Mouse (Mus musculus): ENCODE data around the gene Grxcr1.

Grxcr1 gene

GRCm38 (mm10) chr5:68031744-68032143 is at the start of gene Grxcr1:
Grxcr1 (plus strand) TSS chr5:68031835.
- DNase-seq (ENCODE audit: low spot score) = no peak

GRCm38 (mm10) chr5:67981946-67982526 is 49.6 kb upstream of the Grxcr1 start:
- peak; percentile 22 for DNase-seq (ENCODE audit: low spot score)

- no peak for DNase-seq (ENCODE audit: low spot score)
Observed at GRCm38 (mm10) chr5:67990426-67990825, 41.2 kb upstream of the Grxcr1 start.

GRCm38 (mm10) chr5:68002611-68003010 is 29.0 kb upstream of the Grxcr1 start:
- no peak for DNase-seq (ENCODE audit: low spot score)

- peak; percentile 31 for DNase-seq (ENCODE audit: low spot score)
Observed at GRCm38 (mm10) chr5:68003904-68004303, 27.7 kb upstream of the Grxcr1 start.

- no peak for DNase-seq (ENCODE audit: low spot score)
Observed at GRCm38 (mm10) chr5:68004419-68004818, 27.2 kb upstream of the Grxcr1 start.

- no peak for DNase-seq (ENCODE audit: low spot score)
Observed at GRCm38 (mm10) chr5:68007074-68007473, 24.6 kb upstream of the Grxcr1 start.

DNA sequence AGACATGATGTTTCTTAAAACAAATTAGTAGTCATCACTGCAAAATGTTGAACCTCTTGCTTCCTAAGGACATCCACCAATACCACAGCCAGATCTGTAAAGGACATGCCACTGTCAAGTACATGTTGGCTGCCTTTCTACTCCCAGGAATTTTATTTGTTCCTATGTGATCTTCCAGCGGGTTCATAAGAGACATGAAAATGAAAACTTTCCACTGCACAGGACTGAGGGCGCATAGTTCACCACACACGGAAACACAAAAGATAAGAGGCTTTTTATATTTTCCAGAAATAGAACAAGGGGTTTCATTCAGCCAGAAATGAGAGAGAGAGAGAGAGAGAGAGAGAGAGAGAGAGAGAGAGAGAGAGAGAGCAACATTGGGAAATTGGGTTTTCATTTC is 20.1 kb upstream of the Grxcr1 start:
- DNase-seq (ENCODE audit: low spot score) = no peak

- peak; percentile 85 for DNase-seq (ENCODE audit: low spot score)
Observed at GRCm38 (mm10) chr5:68012618-68013017, 19.0 kb upstream of the Grxcr1 start.

DNA sequence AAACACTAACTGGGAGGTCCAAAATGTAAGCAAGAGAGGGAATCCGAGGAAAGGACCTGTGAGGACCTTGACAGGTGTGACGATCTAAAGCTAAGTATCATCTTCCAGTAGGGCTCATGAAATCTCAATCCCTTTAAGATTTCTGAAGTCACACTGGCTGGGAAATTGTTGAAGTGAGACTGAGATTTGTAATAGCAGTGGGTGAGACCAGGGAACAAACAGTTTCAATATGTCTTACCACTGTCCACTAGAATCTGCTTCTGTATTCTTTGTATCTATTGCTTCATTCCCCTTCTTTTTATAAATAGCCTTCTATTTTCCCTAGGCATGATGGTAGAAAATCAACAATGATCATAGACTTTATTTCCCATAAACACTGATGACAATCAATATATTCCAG is 10.8 kb upstream of the Grxcr1 start:
- DNase-seq (ENCODE audit: low spot score) = no peak

DNA sequence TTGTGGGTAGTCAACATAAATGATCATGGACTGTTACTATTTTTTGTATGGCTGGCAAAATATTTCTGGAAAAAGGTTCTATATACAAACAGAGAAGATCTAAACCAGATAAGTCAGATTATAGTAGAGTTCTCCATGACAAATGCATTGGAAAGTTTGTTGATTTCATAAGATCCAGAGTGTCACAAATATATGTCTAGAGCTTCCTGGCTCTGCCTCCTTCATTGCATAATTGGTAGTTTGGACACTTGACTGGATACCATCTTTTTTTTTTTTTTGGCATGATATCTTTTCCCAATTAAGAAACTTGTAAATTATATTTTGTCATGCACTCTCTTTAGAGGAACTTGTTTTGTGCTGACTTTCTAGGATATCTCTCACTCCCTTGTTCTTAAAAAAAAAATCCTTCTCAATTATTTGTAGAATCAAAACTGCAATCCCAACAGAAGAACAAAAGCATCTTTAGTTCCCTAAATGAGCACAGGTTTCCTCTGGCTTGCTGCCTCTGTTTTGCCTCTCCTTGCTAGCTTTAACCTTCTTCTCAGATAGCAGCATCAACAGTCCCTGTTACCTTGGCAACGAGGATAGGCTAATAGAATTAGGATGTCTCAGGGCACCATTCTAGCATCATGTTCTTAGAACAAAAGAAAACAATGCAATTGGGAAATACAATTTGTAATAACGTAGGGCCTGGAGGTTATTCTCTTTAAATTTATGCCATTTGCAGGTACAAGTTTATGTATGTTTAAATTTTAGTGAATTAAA is 4.8 kb upstream of the Grxcr1 start:
- peak; percentile 47 for DNase-seq (ENCODE audit: low spot score)

DNA sequence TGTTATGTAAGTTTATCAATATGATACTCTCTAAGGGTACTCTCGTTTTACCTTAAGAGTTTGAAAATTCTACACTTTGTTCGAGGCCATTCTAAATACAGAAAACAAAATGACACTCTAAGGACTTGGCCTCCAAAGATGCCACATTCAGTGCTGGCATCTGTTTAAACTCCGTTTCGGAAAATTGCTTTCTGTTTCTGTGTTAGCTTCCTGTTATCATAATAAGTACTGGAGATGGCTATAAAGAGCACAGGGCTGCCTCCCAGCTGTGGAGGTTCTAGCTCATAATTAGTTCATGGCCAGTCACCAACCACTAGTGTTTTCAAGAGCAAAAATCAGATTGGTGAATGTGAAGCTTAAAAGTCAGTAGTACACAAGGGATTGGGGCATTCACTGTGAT is 4.2 kb upstream of the Grxcr1 start:
- DNase-seq (ENCODE audit: low spot score) = no peak

- DNase-seq (ENCODE audit: low spot score) = no peak
Observed at GRCm38 (mm10) chr5:68033345-68033744, 1.7 kb downstream of the Grxcr1 start.

- no peak for DNase-seq (ENCODE audit: low spot score)
Observed at GRCm38 (mm10) chr5:68039077-68039476, 7.4 kb downstream of the Grxcr1 start.

- DNase-seq (ENCODE audit: low spot score) = no peak
Observed at GRCm38 (mm10) chr5:68043339-68043738, 11.7 kb downstream of the Grxcr1 start.

DNA sequence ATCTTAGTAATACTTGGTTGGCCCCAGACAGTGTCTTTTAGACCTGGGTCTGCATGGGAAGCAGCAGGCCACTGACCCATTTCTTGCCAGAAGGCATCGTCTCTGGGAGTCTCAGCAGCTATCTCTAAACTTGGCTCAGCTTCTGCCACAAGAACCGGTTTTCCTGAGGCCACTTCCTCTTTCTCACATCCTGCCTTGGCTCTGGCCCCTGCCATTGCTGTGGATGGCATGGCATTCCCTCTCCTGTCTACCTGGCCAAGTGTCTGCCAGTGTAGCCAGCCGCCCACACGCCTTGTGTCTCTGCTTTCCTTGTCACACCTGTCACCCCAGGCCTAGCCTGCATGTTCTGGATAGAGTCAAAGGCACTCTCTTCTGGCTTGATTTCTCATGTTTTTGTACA is 17.1 kb downstream of the Grxcr1 start:
- no peak for DNase-seq (ENCODE audit: low spot score)

GRCm38 (mm10) chr5:68049536-68049935 is 17.9 kb downstream of the Grxcr1 start:
- DNase-seq (ENCODE audit: low spot score) = no peak

DNA sequence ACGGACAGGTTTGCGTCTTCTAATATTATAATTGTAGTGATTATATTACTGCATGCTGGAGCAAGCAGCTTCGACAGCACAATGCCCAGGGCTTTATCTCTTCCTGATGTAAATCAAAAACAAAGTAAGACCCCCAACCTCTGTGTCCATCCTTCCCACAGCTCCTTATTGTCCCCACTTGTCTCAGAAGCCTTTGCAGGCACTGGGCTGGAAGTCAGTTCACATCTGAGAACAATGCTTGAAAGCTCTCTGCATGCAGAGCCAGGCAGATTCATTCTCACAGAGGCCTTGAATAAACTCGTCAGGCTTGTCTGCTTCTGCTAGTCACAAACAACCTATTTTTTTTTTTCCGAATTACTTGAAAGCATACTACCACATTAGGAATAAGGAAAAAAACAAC is 19.5 kb downstream of the Grxcr1 start:
- DNase-seq (ENCODE audit: low spot score) = peak; percentile 55

- DNase-seq (ENCODE audit: low spot score) = no peak
Observed at GRCm38 (mm10) chr5:68057574-68057973, 25.9 kb downstream of the Grxcr1 start.

DNA sequence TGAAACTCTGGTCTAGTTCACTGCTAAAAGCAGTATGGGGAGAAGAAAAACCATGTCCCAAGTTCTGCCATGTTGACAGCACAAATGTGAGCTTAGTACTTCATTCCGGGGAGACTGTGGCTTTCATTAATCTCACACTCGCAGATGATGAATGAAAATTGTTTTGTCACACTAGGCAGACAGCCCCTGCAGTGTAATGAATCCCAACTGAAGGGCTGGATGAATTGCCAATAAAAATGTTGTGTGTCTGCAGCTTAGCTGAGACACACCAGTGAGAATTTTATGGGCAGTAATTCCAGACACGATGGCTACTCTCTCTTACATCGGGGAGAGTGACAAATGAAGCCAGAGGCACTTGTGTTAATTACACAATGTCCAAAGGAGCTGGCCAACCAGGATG is 37.1 kb downstream of the Grxcr1 start:
- DNase-seq (ENCODE audit: low spot score) = no peak

- no peak for DNase-seq (ENCODE audit: low spot score)
Observed at GRCm38 (mm10) chr5:68070308-68070707, 38.7 kb downstream of the Grxcr1 start.

DNA sequence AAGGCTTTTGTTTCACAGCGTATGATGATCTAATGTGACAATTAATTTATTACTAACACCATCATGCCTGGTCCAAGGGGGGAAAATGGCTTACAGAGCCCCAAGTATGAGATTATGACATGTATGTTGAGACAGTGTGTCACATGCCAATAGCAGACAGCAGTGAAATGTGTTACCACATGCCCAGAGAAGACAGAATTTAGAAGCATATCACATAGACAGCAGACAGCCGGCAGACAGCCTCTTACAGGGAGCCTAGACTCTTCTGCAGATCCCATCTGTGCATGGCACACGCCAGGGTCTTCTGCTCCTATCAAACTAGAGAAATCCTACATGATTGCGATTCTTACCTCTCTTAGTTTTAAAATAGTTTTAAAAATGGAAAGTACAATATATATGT is 40.2 kb downstream of the Grxcr1 start:
- no peak for DNase-seq (ENCODE audit: low spot score)

DNA sequence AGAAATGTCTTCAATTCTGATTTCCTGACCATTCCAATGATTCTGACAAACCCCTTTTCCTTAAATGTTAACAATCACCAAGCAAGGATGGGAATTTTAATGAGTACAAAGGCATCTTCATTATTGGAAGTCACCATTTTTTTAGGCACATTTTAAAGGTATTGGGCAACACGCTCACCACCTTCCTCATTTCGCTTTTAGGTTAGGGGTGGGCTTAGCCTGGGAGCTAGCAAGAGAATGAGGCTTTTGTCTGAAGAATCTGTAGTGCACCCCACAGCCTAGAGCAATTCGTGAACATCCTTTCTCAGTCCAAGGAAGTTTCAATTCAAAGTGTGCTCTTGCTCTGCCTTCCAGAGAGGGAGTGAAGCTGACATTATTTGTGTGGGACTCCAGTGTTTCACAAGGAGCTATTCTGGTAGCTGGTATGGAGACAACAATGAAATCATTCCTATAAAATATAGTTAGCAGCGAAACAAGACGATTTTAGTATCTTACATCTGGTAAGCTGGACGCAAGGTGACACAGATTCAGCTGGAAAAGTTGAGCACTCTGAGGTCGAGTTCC is 55.0 kb downstream of the Grxcr1 start:
- no peak for DNase-seq (ENCODE audit: low spot score)

DNA sequence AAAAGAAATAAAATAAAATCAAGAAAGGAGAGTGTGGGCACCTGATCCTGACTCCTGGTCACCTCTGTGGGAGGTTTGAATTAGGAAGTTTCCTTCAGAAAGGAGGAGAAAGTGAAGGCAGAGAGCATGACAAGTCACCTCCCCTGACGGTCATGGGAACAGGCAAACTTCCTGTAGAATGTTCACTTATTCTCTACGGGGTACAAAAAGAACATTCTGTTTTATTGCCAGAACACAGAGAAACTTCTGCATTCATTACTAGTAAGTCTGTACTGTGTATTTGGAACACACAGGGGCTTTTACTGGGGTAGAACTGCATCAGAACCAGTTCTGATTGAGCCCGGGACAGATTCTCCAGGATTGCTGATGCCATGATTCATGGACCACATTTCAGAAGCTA is 55.5 kb downstream of the Grxcr1 start:
- no peak for DNase-seq (ENCODE audit: low spot score)
